Mouse (Mus musculus): ENCODE results near the gene Foxo3. TPM values are rescaled to one million over a fixed set of nuclear protein-coding genes. Genes with fewer than 3 reads are reported as not detected.

The Foxo3 gene
- polyA plus RNA-seq, 1 experiment from 2014 or later = 8.0 TPM

GRCm38 (mm10) chr10:42192951-42193350 lies 83.6 kb downstream of the Foxo3 start:
- H3K9ac ChIP-seq (ENCODE audit: low read length) = no peak overlapping the region
- no peak overlapping the region for H3K27ac ChIP-seq (replicated peaks)
- no peaks in the 10 kb centered on the region for H3K9me3 ChIP-seq (ENCODE audit: control insufficient read depth, low read length)
- peaks cover 11% of the 10 kb centered on the region for H3K4me1 ChIP-seq (replicated peaks; ENCODE audit: control insufficient read depth, insufficient read depth)
- no peaks in the 10 kb centered on the region for H3K27me3 ChIP-seq (ENCODE audit: control insufficient read depth, insufficient read depth, low read length)
- TF ChIP-seq EP300 (optimal IDR thresholded peaks at IDR 0.05) (no peak), CTCF (IDR thresholded peaks at IDR 0.05; ENCODE audit: low read depth) (no peak)
- WGBS = 32% methylated on average over 6 of the region's 6 CpGs
- H3K4me2 ChIP-seq (replicated peaks; ENCODE audit: low read depth) = no peak overlapping the region
- peaks cover 18% of the 10 kb centered on the region for H3K36me3 ChIP-seq (ENCODE audit: control insufficient read depth, insufficient read depth, low read length)
- no peak for ATAC-seq (ENCODE audit: low FRiP score, low TSS enrichment)
- no peak overlapping the region for H3K4me3 ChIP-seq (ENCODE audit: low read depth, low read length)
- DNase-seq (ENCODE audit: low spot score) = no peak

GRCm38 (mm10) chr10:42189674-42190434 lies 86.7 kb downstream of the Foxo3 start:
- DNase-seq (ENCODE audit: low spot score) (no peak), ATAC-seq (ENCODE audit: low FRiP score, low TSS enrichment) (no peak)
- H3K4me3 ChIP-seq (ENCODE audit: low read depth, low read length) = no peak overlapping the region
- H3K4me2 ChIP-seq (replicated peaks; ENCODE audit: low read depth) = no peak overlapping the region
- H3K27me3 ChIP-seq (ENCODE audit: control insufficient read depth, insufficient read depth, low read length) = no peaks in the 10 kb centered on the region
- 50% methylated on average over 13 of the region's 13 CpGs for WGBS
- H3K27ac ChIP-seq (replicated peaks) = no peak overlapping the region; the same call in 1 of the 2 replicates
- H3K4me1 ChIP-seq (replicated peaks; ENCODE audit: control insufficient read depth, insufficient read depth) = peaks cover 8% of the 10 kb centered on the region
- no peaks in the 10 kb centered on the region for H3K9me3 ChIP-seq (ENCODE audit: control insufficient read depth, low read length)
- TF ChIP-seq EP300 (optimal IDR thresholded peaks at IDR 0.05) = no peak
- TF ChIP-seq CTCF (IDR thresholded peaks at IDR 0.05; ENCODE audit: low read depth) = no peak
- H3K9ac ChIP-seq (ENCODE audit: low read length) = 0 out of 2 replicates have a peak overlapping the region, but pooled peaks have one; percentile 13
- peaks cover 9% of the 10 kb centered on the region; the same call in 1 of the 2 replicates for H3K36me3 ChIP-seq (ENCODE audit: control insufficient read depth, insufficient read depth, low read length)

- ATAC-seq (ENCODE audit: low FRiP score, low TSS enrichment) (no peak), DNase-seq (ENCODE audit: low spot score) (no peak)
- Histone ChIP-seq H3K36me3 (ENCODE audit: control insufficient read depth, insufficient read depth, low read length) (peaks cover 12% of the 10 kb centered on the region; the same call in 1 of the 2 replicates), H3K4me1 (replicated peaks; ENCODE audit: control insufficient read depth, insufficient read depth) (peaks cover 8% of the 10 kb centered on the region), H3K4me2 (replicated peaks; ENCODE audit: low read depth) (no peak overlapping the region), H3K4me3 (ENCODE audit: low read depth, low read length) (no peak overlapping the region), H3K27me3 (ENCODE audit: control insufficient read depth, insufficient read depth, low read length) (no peaks in the 10 kb centered on the region), H3K27ac (replicated peaks) (no peak overlapping the region), H3K9me3 (ENCODE audit: control insufficient read depth, low read length) (no peaks in the 10 kb centered on the region), H3K9ac (ENCODE audit: low read length) (no peak overlapping the region)
- WGBS = 71% methylated on average over 8 of the region's 8 CpGs
- TF ChIP-seq EP300 (optimal IDR thresholded peaks at IDR 0.05) = no peak
- no peak for TF ChIP-seq CTCF (IDR thresholded peaks at IDR 0.05; ENCODE audit: low read depth)
These were observed 87.5 kb downstream of the Foxo3 start for GRCm38 (mm10) chr10:42189037-42189436.

GRCm38 (mm10) chr10:42188091-42188490 lies 88.5 kb downstream of the Foxo3 start:
- Histone ChIP-seq H3K4me3 (ENCODE audit: low read depth, low read length) (no peak overlapping the region), H3K4me1 (replicated peaks; ENCODE audit: control insufficient read depth, insufficient read depth) (peaks cover 8% of the 10 kb centered on the region), H3K27me3 (ENCODE audit: control insufficient read depth, insufficient read depth, low read length) (no peaks in the 10 kb centered on the region), H3K9ac (ENCODE audit: low read length) (no peak overlapping the region), H3K9me3 (ENCODE audit: control insufficient read depth, low read length) (no peaks in the 10 kb centered on the region), H3K27ac (replicated peaks) (no peak overlapping the region), H3K4me2 (replicated peaks; ENCODE audit: low read depth) (no peak overlapping the region), H3K36me3 (ENCODE audit: control insufficient read depth, insufficient read depth, low read length) (peaks cover 17% of the 10 kb centered on the region)
- no peak for ATAC-seq (ENCODE audit: low FRiP score, low TSS enrichment)
- DNase-seq (ENCODE audit: low spot score) = no peak
- WGBS = 57% methylated on average over 9 of the region's 9 CpGs
- TF ChIP-seq CTCF (IDR thresholded peaks at IDR 0.05; ENCODE audit: low read depth) (no peak), EP300 (optimal IDR thresholded peaks at IDR 0.05) (no peak)

- 83% methylated on average over 9 of the region's 9 CpGs for WGBS
- no peak for ATAC-seq (ENCODE audit: low FRiP score, low TSS enrichment)
These were observed 89.6 kb downstream of the Foxo3 start for GRCm38 (mm10) chr10:42186941-42187401.

GRCm38 (mm10) chr10:42180333-42180732 lies 96.2 kb downstream of the Foxo3 start:
- TF ChIP-seq EP300 (optimal IDR thresholded peaks at IDR 0.05) (no peak), CTCF (IDR thresholded peaks at IDR 0.05; ENCODE audit: low read depth) (no peak)

More at GRCm38 (mm10) chr10:42186941-42187401, 89.6 kb downstream of the Foxo3 start:
- peaks cover 17% of the 10 kb centered on the region for H3K36me3 ChIP-seq (ENCODE audit: control insufficient read depth, insufficient read depth, low read length)
- H3K9me3 ChIP-seq (ENCODE audit: control insufficient read depth, low read length) = no peaks in the 10 kb centered on the region
- no peak overlapping the region for H3K4me2 ChIP-seq (replicated peaks; ENCODE audit: low read depth)
- H3K27ac ChIP-seq (replicated peaks) = no peak overlapping the region
- H3K27me3 ChIP-seq (ENCODE audit: control insufficient read depth, insufficient read depth, low read length) = no peaks in the 10 kb centered on the region
- peaks cover 8% of the 10 kb centered on the region for H3K4me1 ChIP-seq (replicated peaks; ENCODE audit: control insufficient read depth, insufficient read depth)
- no peak overlapping the region for H3K9ac ChIP-seq (ENCODE audit: low read length)
- no peak for TF ChIP-seq CTCF (IDR thresholded peaks at IDR 0.05; ENCODE audit: low read depth)
- TF ChIP-seq EP300 (optimal IDR thresholded peaks at IDR 0.05) = no peak
- no peak for DNase-seq (ENCODE audit: low spot score)
- no peak overlapping the region for H3K4me3 ChIP-seq (ENCODE audit: low read depth, low read length)

More at GRCm38 (mm10) chr10:42180333-42180732, 96.2 kb downstream of the Foxo3 start:
- H3K4me1 ChIP-seq (replicated peaks; ENCODE audit: control insufficient read depth, insufficient read depth) = no peaks in the 10 kb centered on the region
- H3K27ac ChIP-seq (replicated peaks) = no peak overlapping the region
- ATAC-seq (ENCODE audit: low FRiP score, low TSS enrichment) = no peak
- 88% methylated on average over 8 of the region's 8 CpGs for WGBS
- H3K27me3 ChIP-seq (ENCODE audit: control insufficient read depth, insufficient read depth, low read length) = no peaks in the 10 kb centered on the region
- no peak overlapping the region for H3K9ac ChIP-seq (ENCODE audit: low read length)
- H3K4me2 ChIP-seq (replicated peaks; ENCODE audit: low read depth) = no peak overlapping the region
- H3K9me3 ChIP-seq (ENCODE audit: control insufficient read depth, low read length) = no peaks in the 10 kb centered on the region
- no peak overlapping the region for H3K4me3 ChIP-seq (ENCODE audit: low read depth, low read length)
- H3K36me3 ChIP-seq (ENCODE audit: control insufficient read depth, insufficient read depth, low read length) = peaks cover 11% of the 10 kb centered on the region
- no peak for DNase-seq (ENCODE audit: low spot score)

Data from stomach, postnatal 0 days (tissue).